Mouse (Mus musculus) embryonic facial prominence, embryonic 12.5 days (tissue): ENCODE measurements around the gene Il17re. TPM values are rescaled to one million over a fixed set of nuclear protein-coding genes. Genes with fewer than 3 reads are reported as not detected.
A peak's percentile ranks its signal among the peaks of the same experiment; 100 is the strongest.

ENCODE experiments used
- ATAC-seq: fragments of 200-750 bp; cut with Nextera tagmentation; 2 replicates; pipeline ENCODE4 v1.8.0; 2017; ENCODE audit not compliant: insufficient number of reproducible peaks, insufficient read depth, low FRiP score, low TSS enrichment
- H3K27ac ChIP-seq: fragments of 300-500 bp; sonication (generic); 2 replicates; pipeline ENCODE4 v1.5.1; 2016; ENCODE audit warnings: mild to moderate bottlenecking
- H3K27me3 ChIP-seq: fragments of 300-500 bp; sonication (generic); 2 replicates; pipeline ENCODE4 v1.6.1; 2016; ENCODE audit warnings: mild to moderate bottlenecking, moderate library complexity
- H3K36me3 ChIP-seq: fragments of 300-500 bp; sonication (generic); 2 replicates; pipeline ENCODE4 v1.6.1; 2016; ENCODE audit warnings: mild to moderate bottlenecking
- H3K4me1 ChIP-seq: fragments of 300-500 bp; sonication (generic); 2 replicates; pipeline ENCODE4 v1.6.1; 2016
- H3K4me2 ChIP-seq: fragments of 300-500 bp; sonication (generic); replicated peaks from 2 replicates; pipeline ENCODE4 v1.6.1; 2016; ENCODE audit warnings: mild to moderate bottlenecking, moderate library complexity
- H3K4me3 ChIP-seq: fragments of 300-500 bp; sonication (generic); 2 replicates; pipeline ENCODE4 v1.5.1; 2016; ENCODE audit warnings: mild to moderate bottlenecking
- H3K9ac ChIP-seq: fragments of 300-500 bp; sonication (generic); 2 replicates; pipeline ENCODE4 v1.6.1; 2016; ENCODE audit warnings: mild to moderate bottlenecking, moderate library complexity
- H3K9me3 ChIP-seq: fragments of 300-500 bp; sonication (generic); 2 replicates; pipeline ENCODE4 v1.6.1; 2016; ENCODE audit warnings: mild to moderate bottlenecking, moderate library complexity
- WGBS: fragments of 180-500 bp; shearing (Covaris S2); methylation state at CpG from one replicate; pipeline ENCODE4 v1.1.7; 2016; 5-methylcytosine and 5-hydroxymethylcytosine counted together
- polyA plus RNA-seq: library from polyadenylated mRNA; unstranded; fragments of >200 nt; fragmentation: Nextera tagmentation; extraction: Ambion mirVana; gene quantifications from 2 replicates; pipeline ENCODE4 v1.2.1, GENCODE M21; 2016

Il17re gene
- polyA plus RNA-seq, 1 experiment from 2014 or later: 3.4 TPM

GRCm38 (mm10) chr6:113431801-113432200 lies 26.5 kb upstream of the Il17re start:
- no peaks in the 10 kb centered on the region for H3K27me3 ChIP-seq
- 47% methylated on average over 3 of the region's 3 CpGs for WGBS
- H3K4me3 ChIP-seq: no peak overlapping the region
- H3K36me3 ChIP-seq: no peaks in the 10 kb centered on the region
- ATAC-seq: no peak
- no peak overlapping the region for H3K27ac ChIP-seq
- H3K9me3 ChIP-seq: no peaks in the 10 kb centered on the region
- no peak overlapping the region for H3K4me2 ChIP-seq
- H3K9ac ChIP-seq: no peak overlapping the region
- no peaks in the 10 kb centered on the region for H3K4me1 ChIP-seq

DNA sequence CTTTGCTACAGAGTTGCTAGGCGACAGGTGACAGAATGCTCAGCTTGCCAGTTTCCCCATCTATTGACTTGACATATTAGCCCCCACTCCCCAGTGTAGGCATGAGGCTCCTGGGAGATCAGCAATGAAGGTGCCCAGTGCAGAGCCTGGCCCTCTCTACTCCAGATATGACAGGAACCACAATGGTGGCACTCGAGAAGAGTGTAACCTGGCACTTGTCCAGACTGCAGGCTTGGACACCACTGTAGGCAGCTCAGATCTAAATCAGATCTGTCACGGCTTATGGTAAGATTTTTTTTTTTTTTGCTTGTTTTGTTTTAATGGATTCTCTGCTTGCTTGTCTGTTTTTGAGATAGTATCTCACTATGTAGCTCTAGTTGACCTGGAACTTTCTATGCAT lies 24.6 kb upstream of the Il17re start:
- Histone ChIP-seq H3K27me3 (no peaks in the 10 kb centered on the region), H3K9ac (no peak overlapping the region), H3K9me3 (no peaks in the 10 kb centered on the region), H3K4me1 (no peaks in the 10 kb centered on the region), H3K36me3 (no peaks in the 10 kb centered on the region), H3K4me3 (no peak overlapping the region), H3K27ac (no peak overlapping the region), H3K4me2 (no peak overlapping the region)
- WGBS: 83% methylated on average over 3 of the region's 3 CpGs
- no peak for ATAC-seq

DNA sequence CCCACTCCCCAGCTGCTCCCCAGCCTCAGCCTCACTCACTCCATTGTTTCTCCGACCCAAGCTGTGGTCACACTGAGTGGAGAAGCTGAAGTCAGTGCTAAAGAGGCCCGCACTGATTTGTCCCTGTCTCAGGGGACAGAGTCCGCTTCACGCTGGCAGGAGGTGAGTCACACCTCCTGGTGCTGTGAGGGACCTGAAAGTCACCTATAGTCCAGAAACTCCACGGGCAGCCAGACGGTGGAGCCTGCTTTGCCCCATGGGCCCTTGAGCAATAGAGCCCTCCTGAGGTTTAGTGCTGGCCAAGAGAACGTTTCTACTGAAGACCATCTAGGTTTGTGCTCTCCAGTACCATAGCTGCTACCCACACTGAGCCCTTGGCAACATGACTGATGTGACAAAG lies 23.6 kb upstream of the Il17re start:
- Histone ChIP-seq H3K4me2 (no peak overlapping the region), H3K9ac (no peak overlapping the region)
- 79% methylated on average over 7 of the region's 7 CpGs for WGBS

DNA sequence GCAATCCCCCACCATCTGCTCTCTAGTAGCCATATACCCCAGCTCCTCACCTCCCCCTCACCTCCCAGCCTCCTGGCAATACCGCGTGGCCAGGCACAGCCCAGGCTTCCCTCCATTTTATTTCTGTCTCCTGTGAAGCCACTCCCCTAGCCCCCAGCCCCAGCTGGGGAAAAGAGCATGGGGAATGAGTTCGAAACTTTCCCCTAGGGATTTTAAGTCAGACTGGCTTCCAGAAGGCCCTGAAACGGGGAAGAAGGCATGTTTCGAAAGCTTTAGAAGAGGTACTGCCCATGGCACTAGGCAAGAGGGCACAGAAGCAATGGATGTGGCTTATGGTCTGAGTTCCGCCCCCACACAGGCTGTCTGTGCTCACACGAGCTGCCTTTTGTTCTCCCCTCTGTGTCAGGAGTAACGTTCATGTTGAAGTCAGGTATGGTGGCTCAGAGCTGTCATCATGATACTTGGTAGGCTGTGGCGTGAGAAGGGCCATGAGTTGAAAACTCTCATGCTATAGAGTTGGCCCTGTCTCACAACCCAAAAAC lies 22.5 kb upstream of the Il17re start, which contains the start of gene Cidec:
Gene Cidec, minus strand, starts transcription at position 97 of the 542 bp plus-strand sequence.
- H3K9ac ChIP-seq: no peak within 1 kb of the TSS
- H3K27ac ChIP-seq: no peak within 1 kb of the TSS
- no peaks in the 10 kb centered on the region for H3K9me3 ChIP-seq
- no peaks in the 10 kb centered on the region for H3K27me3 ChIP-seq
- 76% methylated on average over 9 of the region's 9 CpGs for WGBS
- no peaks in the 10 kb centered on the region for H3K4me1 ChIP-seq
- H3K4me2 ChIP-seq: no peak within 1 kb of the TSS
- no peak for ATAC-seq
- no peaks in the 10 kb centered on the region for H3K36me3 ChIP-seq
- H3K4me3 ChIP-seq: no peak within 1 kb of the TSS

More for the DNA sequence above, 23.6 kb upstream of the Il17re start:
- Histone ChIP-seq H3K9me3 (no peaks in the 10 kb centered on the region), H3K4me1 (no peaks in the 10 kb centered on the region), H3K4me3 (no peak overlapping the region), H3K27me3 (no peaks in the 10 kb centered on the region), H3K36me3 (no peaks in the 10 kb centered on the region), H3K27ac (no peak overlapping the region)
- ATAC-seq: no peak

- no peaks in the 10 kb centered on the region for H3K27me3 ChIP-seq
- no peaks in the 10 kb centered on the region for H3K9me3 ChIP-seq
- no peak overlapping the region for H3K27ac ChIP-seq
- H3K36me3 ChIP-seq: no peaks in the 10 kb centered on the region
- no peaks in the 10 kb centered on the region for H3K4me1 ChIP-seq
- H3K9ac ChIP-seq: no peak overlapping the region
- no peak overlapping the region for H3K4me2 ChIP-seq
- 79% methylated on average over 12 of the region's 12 CpGs for WGBS
- H3K4me3 ChIP-seq: no peak overlapping the region
- no peak for ATAC-seq
Measured at GRCm38 (mm10) chr6:113437135-113437534, 21.1 kb upstream of the Il17re start.

DNA sequence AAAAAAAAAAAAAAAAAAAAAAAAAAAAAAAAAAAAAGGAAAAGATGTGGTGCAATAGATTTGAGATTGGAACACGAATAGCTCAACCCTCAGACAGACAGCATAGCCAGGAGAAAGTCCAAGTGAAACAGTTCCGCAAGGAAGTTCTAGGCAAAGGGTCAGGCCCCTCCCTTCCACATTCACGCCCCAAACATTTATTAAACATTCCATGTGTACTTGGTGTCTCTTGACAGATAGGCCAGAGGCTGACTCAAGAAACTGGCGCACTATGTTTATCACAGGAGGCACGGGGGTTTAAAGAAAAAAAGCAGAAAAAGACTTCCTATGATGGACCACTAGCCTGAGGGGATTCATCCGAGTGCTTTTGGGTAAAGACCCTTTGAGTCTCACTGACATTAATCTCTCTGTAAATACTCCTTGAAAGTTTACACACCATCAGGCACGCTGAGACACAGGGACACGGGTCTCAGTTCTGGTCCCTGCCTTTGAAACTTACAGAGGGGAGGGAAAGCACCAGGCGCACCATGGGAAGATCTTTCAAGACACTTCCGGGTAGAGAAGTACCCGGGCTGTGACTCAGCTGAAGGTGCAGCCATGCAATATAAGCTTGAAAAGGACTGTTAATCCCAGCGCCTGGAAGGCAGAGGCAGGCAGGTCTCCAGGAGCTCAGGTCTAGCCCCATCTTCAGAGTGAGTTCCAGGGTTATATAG lies 19.4 kb upstream of the Il17re start:
- peaks cover 6% of the 10 kb centered on the region; the same call in 1 of the 2 replicates for H3K4me1 ChIP-seq
- H3K36me3 ChIP-seq: no peaks in the 10 kb centered on the region
- no peak for ATAC-seq
- H3K9ac ChIP-seq: no peak overlapping the region
- H3K4me3 ChIP-seq: no peak overlapping the region
- WGBS: 62% methylated on average over 12 of the region's 12 CpGs
- no peaks in the 10 kb centered on the region for H3K27me3 ChIP-seq
- no peak overlapping the region for H3K4me2 ChIP-seq
- H3K27ac ChIP-seq: no peak overlapping the region
- H3K9me3 ChIP-seq: no peaks in the 10 kb centered on the region

- Histone ChIP-seq H3K27ac (no peak overlapping the region), H3K36me3 (no peaks in the 10 kb centered on the region), H3K4me2 (no peak overlapping the region), H3K4me3 (no peak overlapping the region), H3K27me3 (no peaks in the 10 kb centered on the region), H3K9ac (no peak overlapping the region), H3K9me3 (no peaks in the 10 kb centered on the region), H3K4me1 (peaks cover 6% of the 10 kb centered on the region; the same call in 1 of the 2 replicates)
- ATAC-seq: no peak
- 86% methylated on average over 3 of the region's 3 CpGs for WGBS
Measured at GRCm38 (mm10) chr6:113440686-113441085, 17.6 kb upstream of the Il17re start.

DNA sequence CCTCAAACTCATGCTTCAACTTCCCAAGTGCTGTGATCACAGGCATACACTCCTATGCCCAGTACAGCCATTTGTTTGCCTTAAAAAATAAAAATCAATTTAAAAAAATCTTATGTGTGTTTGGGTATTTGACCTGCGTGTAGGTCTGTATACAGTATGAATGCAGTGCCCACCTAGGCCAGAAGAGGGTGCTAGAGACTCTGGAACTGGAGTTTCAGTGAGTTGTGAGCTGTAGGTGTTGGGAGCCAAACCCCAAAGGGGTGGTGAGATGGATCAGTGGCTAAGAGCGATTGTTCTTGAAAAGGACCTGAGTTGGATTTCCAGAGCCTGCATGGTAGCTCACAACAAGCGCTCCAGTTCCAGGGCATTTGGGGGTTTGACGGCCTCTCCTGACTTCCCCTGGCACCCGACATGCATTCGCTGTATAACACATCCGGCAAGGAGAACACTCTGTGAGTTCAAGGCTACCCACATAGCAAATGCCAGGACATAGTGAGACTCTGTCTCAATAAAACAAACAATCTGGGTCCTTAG lies 17.1 kb upstream of the Il17re start:
- ATAC-seq: no peak
- Histone ChIP-seq H3K4me3 (no peak overlapping the region), H3K27me3 (no peaks in the 10 kb centered on the region), H3K4me2 (no peak overlapping the region), H3K27ac (no peak overlapping the region), H3K9me3 (no peaks in the 10 kb centered on the region), H3K9ac (no peak overlapping the region), H3K4me1 (peaks cover 6% of the 10 kb centered on the region; the same call in 1 of the 2 replicates), H3K36me3 (0 out of 2 replicates have a peak, but pooled peaks cover under 1% of the 10 kb centered on the region)
- WGBS: 54% methylated on average over 7 of the region's 7 CpGs

DNA sequence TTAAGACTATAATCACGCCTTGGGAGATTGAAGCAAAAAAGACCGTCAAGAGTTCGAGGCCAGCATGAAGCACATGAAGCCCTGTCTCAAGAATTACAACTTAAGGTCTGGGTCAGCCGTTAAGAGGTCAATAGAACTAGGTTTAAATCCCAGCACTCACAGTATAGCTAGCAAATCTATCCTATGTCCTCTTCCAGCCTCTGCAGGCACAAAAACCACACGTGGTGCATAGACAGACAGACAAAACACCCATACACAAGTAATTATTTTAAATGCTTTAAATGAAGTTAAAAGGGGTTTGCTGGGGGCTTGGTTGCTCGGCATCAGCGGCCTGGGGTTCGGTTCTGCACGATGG lies 16.2 kb upstream of the Il17re start:
- peak overlapping the region; percentile 92; the same call in 1 of the 2 replicates for H3K9ac ChIP-seq
- 43% methylated on average over 9 of the region's 9 CpGs for WGBS
- H3K9me3 ChIP-seq: no peaks in the 10 kb centered on the region
- no peaks in the 10 kb centered on the region for H3K27me3 ChIP-seq
- H3K36me3 ChIP-seq: peaks cover 9% of the 10 kb centered on the region; the same call in 1 of the 2 replicates
- H3K4me3 ChIP-seq: peak overlapping the region; percentile 97
- peaks cover 6% of the 10 kb centered on the region; the same call in 1 of the 2 replicates for H3K4me1 ChIP-seq
- peak overlapping the region; percentile 69; the same call in 1 of the 2 replicates for H3K27ac ChIP-seq
- no peak for ATAC-seq
- H3K4me2 ChIP-seq: peak overlapping the region; percentile 82

GRCm38 (mm10) chr6:113442442-113443090 lies 15.7 kb upstream of the Il17re start, which contains the start of gene Jagn1:
Gene Jagn1 (plus strand): TSS chr6:113442569.
- no peaks in the 10 kb centered on the region for H3K27me3 ChIP-seq
- H3K9ac ChIP-seq: peak within 1 kb of the TSS; percentile 92
- H3K27ac ChIP-seq: peak within 1 kb of the TSS; percentile 69
- H3K4me2 ChIP-seq: peak within 1 kb of the TSS; percentile 82
- peaks cover 14% of the 10 kb centered on the region for H3K36me3 ChIP-seq
- ATAC-seq: peak; percentile 86
- under 1% methylated on average over 45 of the region's 45 CpGs for WGBS
- peaks cover 6% of the 10 kb centered on the region; the same call in 1 of the 2 replicates for H3K4me1 ChIP-seq
- no peaks in the 10 kb centered on the region for H3K9me3 ChIP-seq
- H3K4me3 ChIP-seq: peak within 1 kb of the TSS; percentile 97

DNA sequence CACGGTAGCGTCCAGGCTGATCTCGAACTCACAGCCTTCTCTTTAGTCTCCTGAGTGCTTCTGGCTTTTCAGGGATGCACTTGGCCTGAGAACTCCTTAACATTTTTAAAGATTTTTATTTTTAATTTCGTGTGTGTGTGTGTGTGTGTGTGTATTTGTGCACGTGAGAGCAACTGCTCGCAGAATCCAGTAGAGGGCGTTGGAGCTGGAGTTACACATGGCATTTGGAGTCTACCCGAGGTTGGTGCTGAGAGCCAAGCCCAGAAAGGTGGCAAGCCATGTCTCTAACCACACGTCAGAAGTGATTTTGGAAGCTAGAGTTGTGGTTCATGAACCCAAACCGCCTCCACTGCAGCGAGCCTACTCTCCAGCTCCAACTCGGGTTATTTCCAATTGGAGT lies 15.2 kb upstream of the Il17re start:
- Histone ChIP-seq H3K36me3 (peaks cover 19% of the 10 kb centered on the region), H3K4me1 (peaks cover 6% of the 10 kb centered on the region; the same call in 1 of the 2 replicates), H3K4me3 (peak overlapping the region; percentile 97), H3K9ac (peak overlapping the region; percentile 92), H3K27ac (peak overlapping the region; percentile 69; the same call in 1 of the 2 replicates), H3K9me3 (no peaks in the 10 kb centered on the region), H3K27me3 (no peaks in the 10 kb centered on the region), H3K4me2 (peak overlapping the region; percentile 82)
- no peak for ATAC-seq
- WGBS: 46% methylated on average over 12 of the region's 12 CpGs
